Mouse (Mus musculus): ENCODE measurements around the gene Srrm3. TPM values are rescaled to one million over a fixed set of nuclear protein-coding genes. Genes with fewer than 3 reads are reported as not detected.

The Srrm3 gene
- polyA plus RNA-seq, 1 experiment from 2014 or later: 25.5 TPM

DNA sequence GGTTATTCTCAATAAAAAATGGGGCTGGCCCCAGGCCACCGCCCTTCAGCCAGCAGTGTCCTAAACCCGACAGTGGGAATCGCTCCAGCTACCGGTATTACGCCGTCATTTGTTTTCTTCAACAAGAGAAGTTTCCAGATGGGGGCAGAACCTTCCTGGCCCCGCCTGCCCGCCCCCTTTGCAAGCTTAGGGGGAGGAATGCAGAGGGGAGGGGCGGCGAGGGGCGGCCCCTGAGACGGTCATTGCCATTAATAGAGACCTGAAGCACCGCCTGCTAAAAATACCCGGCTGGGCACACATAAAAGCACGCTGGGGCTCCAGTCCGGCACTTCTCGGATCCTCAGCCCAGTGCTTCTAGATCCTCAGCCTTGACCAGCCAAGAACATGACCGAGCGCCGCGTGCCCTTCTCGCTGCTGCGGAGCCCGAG, 81.0 kb downstream of the Srrm3 start, which contains the start of gene Hspb1:
Hspb1 (plus strand) TSS at position 245 of the 428 bp plus-strand sequence.
- Histone ChIP-seq H3K27me3 (ENCODE audit: control insufficient read depth, insufficient read depth, low read length) (peaks cover 21% of the 10 kb centered on the region), H3K9ac (ENCODE audit: low read length) (no peak within 1 kb of the TSS), H3K36me3 (ENCODE audit: control insufficient read depth, insufficient read depth, low read length) (no peaks in the 10 kb centered on the region), H3K27ac (ENCODE audit: low read depth, low read length) (no peak within 1 kb of the TSS), H3K4me3 (ENCODE audit: low read depth, low read length) (peak within 1 kb of the TSS; percentile 10), H3K4me2 (ENCODE audit: low read depth) (peak within 1 kb of the TSS; percentile 17), H3K4me1 (ENCODE audit: control insufficient read depth, insufficient read depth, low read length) (peaks cover 6% of the 10 kb centered on the region; the same call in 1 of the 2 replicates), H3K9me3 (ENCODE audit: control insufficient read depth, low read length) (no peaks in the 10 kb centered on the region)
- ATAC-seq (ENCODE audit: insufficient read depth, low FRiP score, low TSS enrichment) (no peak), DNase-seq (ENCODE audit: low spot score) (peak; percentile 62)
- under 1% methylated on average over 24 of the region's 24 CpGs for WGBS

DNA sequence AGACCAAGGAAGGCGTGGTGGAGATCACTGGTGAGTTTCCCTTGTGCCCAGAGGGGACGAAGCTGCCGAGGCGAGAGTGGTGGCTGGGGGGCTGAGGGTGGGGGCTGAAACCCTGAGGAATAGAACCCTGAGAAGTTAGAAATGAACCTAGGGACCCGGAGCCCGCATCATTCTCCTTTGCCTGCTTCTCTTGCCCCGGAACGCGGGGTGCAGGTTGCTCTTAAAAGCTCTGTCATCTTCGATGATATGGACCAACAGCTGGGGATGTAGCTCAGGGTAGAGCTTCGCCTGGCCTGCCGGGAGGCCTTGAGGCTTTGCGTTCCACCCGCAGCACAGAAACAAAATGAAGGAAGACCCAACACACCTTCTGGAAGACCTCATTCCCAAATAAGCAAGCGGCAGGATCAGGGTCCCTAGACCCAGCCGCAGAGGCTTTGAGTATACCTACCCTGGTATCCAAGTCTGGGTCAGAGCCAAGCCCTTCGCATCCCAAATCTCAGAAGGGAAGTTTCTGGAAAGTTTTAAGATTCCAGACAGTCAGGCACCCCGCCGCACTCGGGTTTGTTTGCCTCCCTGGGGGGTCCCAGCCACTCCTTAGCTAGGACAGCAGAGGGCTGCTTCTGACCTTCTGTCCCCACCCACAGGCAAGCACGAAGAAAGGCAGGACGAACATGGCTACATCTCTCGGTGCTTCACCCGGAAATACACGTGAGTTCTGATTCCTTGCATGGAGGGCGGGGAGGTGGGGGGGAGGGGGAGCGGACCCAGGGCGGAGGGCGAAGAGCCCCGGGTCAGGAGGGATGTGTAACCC, 81.9 kb downstream of the Srrm3 start:
- Histone ChIP-seq H3K27ac (ENCODE audit: low read depth, low read length) (no peak overlapping the region), H3K27me3 (ENCODE audit: control insufficient read depth, insufficient read depth, low read length) (peaks cover 21% of the 10 kb centered on the region), H3K4me1 (ENCODE audit: control insufficient read depth, insufficient read depth, low read length) (peaks cover 6% of the 10 kb centered on the region; the same call in 1 of the 2 replicates), H3K4me3 (ENCODE audit: low read depth, low read length) (0 out of 2 replicates have a peak overlapping the region, but pooled peaks have one; percentile 4), H3K36me3 (ENCODE audit: control insufficient read depth, insufficient read depth, low read length) (no peaks in the 10 kb centered on the region), H3K4me2 (ENCODE audit: low read depth) (peak overlapping the region; percentile 16; the same call in 1 of the 2 replicates), H3K9ac (ENCODE audit: low read length) (no peak overlapping the region), H3K9me3 (ENCODE audit: control insufficient read depth, low read length) (no peaks in the 10 kb centered on the region)
- ATAC-seq (ENCODE audit: insufficient read depth, low FRiP score, low TSS enrichment): no peak
- no peak for DNase-seq (ENCODE audit: low spot score)
- WGBS: 6% methylated on average over 30 of the region's 30 CpGs

DNA sequence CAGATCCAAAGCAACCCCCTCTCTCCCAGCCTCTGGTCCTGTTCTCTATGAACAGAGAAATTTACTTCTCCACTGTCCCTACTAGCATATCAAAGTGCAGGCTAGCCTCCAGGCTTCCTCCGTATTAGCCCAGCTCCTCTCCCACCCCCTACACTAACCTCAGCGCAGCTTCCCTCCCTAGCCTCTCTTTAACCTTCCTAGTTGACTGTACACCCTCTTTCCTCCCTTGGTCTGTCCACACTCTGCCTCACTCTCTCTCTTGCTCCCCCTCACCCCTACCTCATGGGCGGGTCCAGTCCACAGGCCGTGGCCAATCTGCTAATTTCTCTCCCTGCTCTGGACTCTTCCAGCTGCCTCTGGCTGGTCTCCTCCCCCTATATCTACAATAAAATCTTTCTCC, 83.6 kb downstream of the Srrm3 start:
- H3K27me3 ChIP-seq (ENCODE audit: control insufficient read depth, insufficient read depth, low read length): peaks cover 21% of the 10 kb centered on the region
- 38% methylated on average over 4 of the region's 4 CpGs for WGBS
- peaks cover 6% of the 10 kb centered on the region; the same call in 1 of the 2 replicates for H3K4me1 ChIP-seq (ENCODE audit: control insufficient read depth, insufficient read depth, low read length)
- ATAC-seq (ENCODE audit: insufficient read depth, low FRiP score, low TSS enrichment): no peak
- H3K9ac ChIP-seq (ENCODE audit: low read length): no peak overlapping the region
- H3K9me3 ChIP-seq (ENCODE audit: control insufficient read depth, low read length): no peaks in the 10 kb centered on the region
- H3K27ac ChIP-seq (ENCODE audit: low read depth, low read length): no peak overlapping the region
- DNase-seq (ENCODE audit: low spot score): no peak
- H3K4me2 ChIP-seq (ENCODE audit: low read depth): no peak overlapping the region
- no peak overlapping the region for H3K4me3 ChIP-seq (ENCODE audit: low read depth, low read length)
- H3K36me3 ChIP-seq (ENCODE audit: control insufficient read depth, insufficient read depth, low read length): no peaks in the 10 kb centered on the region

DNA sequence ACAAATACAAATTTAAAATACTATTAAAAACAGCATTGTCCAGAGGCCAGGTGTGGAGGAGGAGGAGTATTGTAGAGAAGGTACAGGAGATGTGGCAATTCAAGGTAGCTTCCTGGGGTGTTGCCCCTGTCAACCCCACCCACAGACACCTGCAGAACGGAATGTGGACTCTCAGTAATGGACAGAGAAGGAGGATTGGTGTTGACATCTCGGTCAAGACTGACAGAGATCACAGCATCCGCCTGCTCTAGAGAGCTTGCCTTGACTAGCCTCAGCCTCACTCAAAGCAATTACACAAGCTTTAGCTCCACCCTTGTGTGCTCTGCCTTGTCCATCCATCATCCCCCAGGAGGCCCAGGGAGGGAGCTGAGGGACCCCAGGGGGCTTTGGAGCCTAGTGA, 84.2 kb downstream of the Srrm3 start:
- H3K9ac ChIP-seq (ENCODE audit: low read length): no peak overlapping the region

DNA sequence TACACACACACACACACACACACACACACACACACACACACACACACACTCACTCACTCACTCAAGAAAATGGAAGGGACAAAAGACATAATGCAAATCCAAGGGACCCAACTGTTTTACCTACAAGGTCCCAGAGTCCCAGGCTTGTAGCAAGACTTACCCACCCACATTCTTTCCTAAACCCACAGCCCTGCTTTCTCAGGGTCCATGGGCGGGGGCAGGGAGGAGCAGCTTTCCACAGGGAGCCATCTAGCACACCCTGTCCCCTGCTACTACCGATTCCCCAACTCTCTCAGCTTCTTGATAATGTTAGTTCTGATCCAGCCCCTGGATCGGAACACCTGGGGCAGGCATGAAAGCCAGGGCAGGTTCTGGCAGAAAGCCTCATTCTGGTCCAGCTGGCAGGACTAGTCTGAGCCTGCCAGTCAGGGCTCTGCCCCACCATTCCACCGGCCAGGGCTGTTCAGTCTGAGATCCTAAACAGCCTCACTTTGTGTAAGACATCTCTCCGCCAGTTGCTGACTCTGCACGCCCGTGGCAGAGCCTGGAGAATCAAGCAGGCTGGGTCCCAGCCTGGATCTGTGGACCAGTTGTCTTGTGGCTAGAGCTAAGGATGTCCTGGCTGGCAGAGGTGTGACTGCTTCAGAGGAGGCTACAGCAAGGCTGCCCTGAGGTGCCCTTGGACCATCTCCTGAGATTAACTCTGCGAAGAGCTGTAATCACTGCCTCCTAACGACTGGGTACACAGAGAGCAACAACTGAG, 86.1 kb downstream of the Srrm3 start:
- Histone ChIP-seq H3K4me1 (ENCODE audit: control insufficient read depth, insufficient read depth, low read length) (peaks cover 6% of the 10 kb centered on the region; the same call in 1 of the 2 replicates), H3K4me3 (ENCODE audit: low read depth, low read length) (no peak overlapping the region), H3K27me3 (ENCODE audit: control insufficient read depth, insufficient read depth, low read length) (peaks cover 16% of the 10 kb centered on the region), H3K36me3 (ENCODE audit: control insufficient read depth, insufficient read depth, low read length) (no peaks in the 10 kb centered on the region), H3K27ac (ENCODE audit: low read depth, low read length) (no peak overlapping the region), H3K9me3 (ENCODE audit: control insufficient read depth, low read length) (no peaks in the 10 kb centered on the region), H3K9ac (ENCODE audit: low read length) (no peak overlapping the region), H3K4me2 (ENCODE audit: low read depth) (no peak overlapping the region)
- no peak for ATAC-seq (ENCODE audit: insufficient read depth, low FRiP score, low TSS enrichment)
- DNase-seq (ENCODE audit: low spot score): no peak
- WGBS: 64% methylated on average over 9 of the region's 9 CpGs

More for the DNA sequence above, 84.2 kb downstream of the Srrm3 start:
- no peak for ATAC-seq (ENCODE audit: insufficient read depth, low FRiP score, low TSS enrichment)
- H3K36me3 ChIP-seq (ENCODE audit: control insufficient read depth, insufficient read depth, low read length): no peaks in the 10 kb centered on the region
- no peak overlapping the region for H3K27ac ChIP-seq (ENCODE audit: low read depth, low read length)
- H3K4me3 ChIP-seq (ENCODE audit: low read depth, low read length): no peak overlapping the region
- DNase-seq (ENCODE audit: low spot score): no peak
- H3K4me2 ChIP-seq (ENCODE audit: low read depth): no peak overlapping the region
- H3K27me3 ChIP-seq (ENCODE audit: control insufficient read depth, insufficient read depth, low read length): peaks cover 21% of the 10 kb centered on the region
- no peaks in the 10 kb centered on the region for H3K9me3 ChIP-seq (ENCODE audit: control insufficient read depth, low read length)
- peaks cover 6% of the 10 kb centered on the region; the same call in 1 of the 2 replicates for H3K4me1 ChIP-seq (ENCODE audit: control insufficient read depth, insufficient read depth, low read length)
- 63% methylated on average over 3 of the region's 3 CpGs for WGBS

DNA sequence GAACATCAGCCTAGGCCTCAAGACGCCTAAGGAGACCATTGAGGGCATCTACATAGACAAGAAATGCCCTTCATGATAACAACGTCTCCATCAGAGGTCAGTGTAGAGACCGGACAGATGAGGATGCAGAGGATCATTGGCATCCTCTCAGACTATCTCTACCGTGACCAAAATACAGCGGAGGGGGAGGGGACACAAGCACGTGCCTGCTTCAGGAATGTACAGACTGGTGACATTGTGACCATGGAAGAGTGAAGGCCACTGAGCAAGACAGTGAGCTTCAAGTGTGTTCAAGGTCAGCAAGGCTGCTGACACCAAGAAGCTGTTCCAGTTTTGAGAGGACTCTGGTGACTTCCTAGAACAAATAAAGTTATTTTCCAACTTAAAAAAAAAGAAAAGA, 88.3 kb downstream of the Srrm3 start:
- no peak overlapping the region for H3K27ac ChIP-seq (ENCODE audit: low read depth, low read length)
- no peak overlapping the region for H3K4me2 ChIP-seq (ENCODE audit: low read depth)
- DNase-seq (ENCODE audit: low spot score): no peak
- H3K9me3 ChIP-seq (ENCODE audit: control insufficient read depth, low read length): no peaks in the 10 kb centered on the region
- WGBS: 80% methylated on average over 6 of the region's 6 CpGs
- H3K9ac ChIP-seq (ENCODE audit: low read length): no peak overlapping the region
- peaks cover under 1% of the 10 kb centered on the region; the same call in 1 of the 2 replicates for H3K27me3 ChIP-seq (ENCODE audit: control insufficient read depth, insufficient read depth, low read length)
- H3K4me1 ChIP-seq (ENCODE audit: control insufficient read depth, insufficient read depth, low read length): no peaks in the 10 kb centered on the region
- H3K4me3 ChIP-seq (ENCODE audit: low read depth, low read length): no peak overlapping the region
- no peak for ATAC-seq (ENCODE audit: insufficient read depth, low FRiP score, low TSS enrichment)
- no peaks in the 10 kb centered on the region for H3K36me3 ChIP-seq (ENCODE audit: control insufficient read depth, insufficient read depth, low read length)

DNA sequence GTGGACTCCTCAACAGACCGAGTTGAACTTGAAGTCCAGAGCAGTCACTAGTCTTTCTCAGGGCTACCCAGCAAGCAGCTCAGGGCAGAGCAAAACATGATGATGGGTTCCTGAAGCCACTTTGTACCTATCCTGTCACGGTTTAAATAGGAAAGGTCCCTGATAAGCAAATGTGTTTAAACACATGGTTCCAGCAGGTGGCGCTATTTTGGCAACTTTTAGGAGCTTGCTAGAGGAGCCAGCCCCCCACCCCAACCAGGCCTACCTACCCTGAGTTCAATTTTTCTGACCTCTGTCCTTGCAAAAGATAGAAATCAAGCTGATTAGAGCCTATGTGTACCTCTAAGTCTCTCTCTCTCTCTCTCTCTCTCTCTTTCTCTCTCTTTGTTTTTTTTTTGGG, 91.3 kb downstream of the Srrm3 start:
- no peaks in the 10 kb centered on the region for H3K9me3 ChIP-seq (ENCODE audit: control insufficient read depth, low read length)
- no peak overlapping the region for H3K27ac ChIP-seq (ENCODE audit: low read depth, low read length)
- no peak overlapping the region for H3K9ac ChIP-seq (ENCODE audit: low read length)
- H3K4me1 ChIP-seq (ENCODE audit: control insufficient read depth, insufficient read depth, low read length): no peaks in the 10 kb centered on the region
- no peak for ATAC-seq (ENCODE audit: insufficient read depth, low FRiP score, low TSS enrichment)
- H3K4me2 ChIP-seq (ENCODE audit: low read depth): no peak overlapping the region
- H3K36me3 ChIP-seq (ENCODE audit: control insufficient read depth, insufficient read depth, low read length): no peaks in the 10 kb centered on the region
- DNase-seq (ENCODE audit: low spot score): peak; percentile 64
- H3K27me3 ChIP-seq (ENCODE audit: control insufficient read depth, insufficient read depth, low read length): no peaks in the 10 kb centered on the region
- no peak overlapping the region for H3K4me3 ChIP-seq (ENCODE audit: low read depth, low read length)
- 26% methylated on average over 3 of the region's 3 CpGs for WGBS

DNA sequence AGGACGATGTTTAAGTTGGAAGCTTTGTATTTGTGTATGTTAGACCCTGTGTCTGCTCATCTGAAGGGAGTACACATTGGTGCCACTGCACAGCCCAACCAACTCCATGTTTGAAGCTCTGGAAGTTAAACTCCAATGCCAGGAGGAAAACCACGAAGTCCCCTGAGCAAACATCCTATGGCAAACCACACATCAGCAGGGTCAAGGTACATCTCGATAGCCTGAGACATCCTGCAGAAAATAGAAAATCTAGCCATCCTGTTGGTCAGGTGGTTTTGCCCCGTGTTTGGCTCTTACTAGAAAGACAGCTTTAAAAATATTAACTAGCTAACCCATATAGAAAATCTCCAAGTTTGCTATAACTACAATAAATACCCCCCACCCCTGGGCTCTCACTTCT, 92.3 kb downstream of the Srrm3 start:
- Histone ChIP-seq H3K4me1 (ENCODE audit: control insufficient read depth, insufficient read depth, low read length) (no peaks in the 10 kb centered on the region), H3K27ac (ENCODE audit: low read depth, low read length) (no peak overlapping the region), H3K4me2 (ENCODE audit: low read depth) (no peak overlapping the region), H3K4me3 (ENCODE audit: low read depth, low read length) (no peak overlapping the region), H3K36me3 (ENCODE audit: control insufficient read depth, insufficient read depth, low read length) (no peaks in the 10 kb centered on the region), H3K9ac (ENCODE audit: low read length) (no peak overlapping the region), H3K27me3 (ENCODE audit: control insufficient read depth, insufficient read depth, low read length) (no peaks in the 10 kb centered on the region), H3K9me3 (ENCODE audit: control insufficient read depth, low read length) (no peaks in the 10 kb centered on the region)
- no peak for ATAC-seq (ENCODE audit: insufficient read depth, low FRiP score, low TSS enrichment)
- 81% methylated on average over 4 of the region's 4 CpGs for WGBS
- no peak for DNase-seq (ENCODE audit: low spot score)
